ENCODE assay signal across 15 mouse cellular contexts in the genomic region with DNA sequence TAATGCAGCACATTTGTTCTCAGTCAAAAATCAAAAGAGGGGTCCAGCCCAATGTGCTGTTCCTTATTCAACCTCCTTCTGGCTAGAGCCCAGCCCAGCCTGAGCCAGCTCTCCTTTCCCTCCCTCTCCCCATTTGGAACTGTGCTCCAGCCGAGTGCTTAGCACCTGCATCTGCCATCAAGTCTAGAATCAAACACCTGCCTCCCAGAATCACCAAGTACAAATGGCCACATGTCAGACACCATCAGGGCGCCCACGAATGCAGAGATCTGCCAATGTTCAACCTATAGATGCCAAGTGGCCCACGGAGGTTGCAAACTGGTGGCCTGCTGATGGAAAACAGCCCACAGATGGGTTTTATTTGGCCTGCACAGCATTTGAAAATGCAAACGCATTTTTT. TPM values are rescaled to one million over a fixed set of nuclear protein-coding genes. Genes with fewer than 3 reads are reported as not detected.
DNase-seq lines count a peak whose midpoint lies in the region; ATAC-seq and TF ChIP-seq lines count a peak whose summit lies in the region.
"Had no signal": no experiment of that assay in that cellular context is flagged by ENCODE, and none has a peak within 500 bp of the region (broad histone marks: within the 10 kb centered on the region; RNA-seq: fewer than 3 reads in every experiment).

No protein-coding gene starts in this region.

- no peaks in the 10 kb centered on the region for H3K36me3 ChIP-seq in forebrain, embryonic 16.5 days (ENCODE audit: control insufficient read depth, insufficient read depth)
- H3K36me3 ChIP-seq: limb, embryonic 13.5 days; neural tube, embryonic 15.5 days had no signal

- H3K4me1 ChIP-seq in forebrain, embryonic 16.5 days (replicated peaks; ENCODE audit: control insufficient read depth, insufficient read depth, low read length): peaks cover 4% of the 10 kb centered on the region
- H3K4me1 ChIP-seq: limb, embryonic 13.5 days; neural tube, embryonic 15.5 days had no signal

- intact Hi-C loops in left cerebral cortex, postnatal 36 days (cut with DNase I): no loop called here
- intact Hi-C loops in gastrocnemius, adult 2 months (cut with DNase I): no loop called here

- H3K27me3 ChIP-seq in forebrain, embryonic 16.5 days (replicated peaks; ENCODE audit: control insufficient read depth, insufficient read depth, low read length): no peaks in the 10 kb centered on the region
- H3K27me3 ChIP-seq: limb, embryonic 13.5 days; neural tube, embryonic 15.5 days had no signal

- peak; percentile 32 to 57 for DNase-seq in frontal cortex, adult 2 months (ENCODE audit: extremely low spot score in 1 of 2, low spot score in 1 of 2)
- no peak for DNase-seq in frontal cortex, postnatal 10 days (ENCODE audit: low spot score in 2 of 2)
- peak; percentile 13 to 22 for DNase-seq in cerebellum, adult 18-20 months
- DNase-seq in left cerebral cortex, postnatal 36 days (ENCODE audit: low spot score in 2 of 2): peak; percentile 40 to 45
- DNase-seq in gastrocnemius, adult 2 months: no peak
- DNase-seq: kidney, postnatal 25 days; lung, adult 2 months; thymus, postnatal 36 days had no signal

- H3K27ac ChIP-seq in forebrain, embryonic 16.5 days (ENCODE audit: low read length): peak overlapping the region; percentile 51
- H3K27ac ChIP-seq in gastrocnemius, adult 2 months: no peak overlapping the region
- H3K27ac ChIP-seq: limb, embryonic 13.5 days; neural tube, embryonic 15.5 days had no signal

- WGBS in forebrain, embryonic 16.5 days: 54% methylated on average over 5 of the region's 5 CpGs

- no peak overlapping the region for H3K4me2 ChIP-seq in forebrain, embryonic 16.5 days (ENCODE audit: low read length)
- H3K4me2 ChIP-seq: limb, embryonic 13.5 days; neural tube, embryonic 15.5 days had no signal

- H3K9ac ChIP-seq in forebrain, embryonic 16.5 days (replicated peaks; ENCODE audit: low read depth, low read length): no peak overlapping the region
- H3K9ac ChIP-seq: limb, embryonic 13.5 days; neural tube, embryonic 15.5 days had no signal

- ATAC-seq in forebrain, embryonic 16.5 days: peak; percentile 67
- no peak for ATAC-seq in erythroblast, adult 5-6 weeks (replicated peaks; ENCODE audit: low FRiP score, poor library complexity, severe bottlenecking)

- H3K4me3 ChIP-seq in forebrain, embryonic 16.5 days (replicated peaks; ENCODE audit: low read length): no peak overlapping the region
- H3K4me3 ChIP-seq in gastrocnemius, adult 2 months: no peak overlapping the region
- H3K4me3 ChIP-seq: limb, embryonic 13.5 days; neural tube, embryonic 15.5 days had no signal

- no peak for TF ChIP-seq CTCF in gastrocnemius, adult 2 months (IDR thresholded peaks at IDR 0.05)

- H3K9me3 ChIP-seq in forebrain, embryonic 16.5 days (ENCODE audit: control insufficient read depth, low read length): no peaks in the 10 kb centered on the region
- H3K9me3 ChIP-seq: limb, embryonic 13.5 days; neural tube, embryonic 15.5 days had no signal

RNA-seq across cellular contexts. Expression of a gene that starts 18.1 kb away (rescaled TPM):
- not detected in 2 replicates for polyA plus RNA-seq in frontal cortex, adult 2 months (2012; rRNA removed)
- not detected in 2 replicates for polyA plus RNA-seq in forebrain, embryonic 16.5 days (2015; fragmentation: Nextera tagmentation; extraction: Ambion mirVana)
- under 1 TPM in 1 of 2 experiments, not detected in 1; 0.17 TPM for total RNA-seq in left cerebral cortex, postnatal 36 days (2021)
- total RNA-seq in gastrocnemius, adult 2 months (2021): not detected
- not detected in 2 replicates for total RNA-seq in erythroblast, adult 5-6 weeks (2015; ENCODE audit: low replicate concordance)
- not detected in 2 replicates for total RNA-seq in erythroblast, adult 5-6 weeks (2017; ENCODE audit: low replicate concordance)
- total RNA-seq: megakaryocyte, adult 5-6 weeks; monocyte, adult 5-6 weeks had no signal
- polyA plus RNA-seq: gonadal fat pad, adult 2 months; lung, adult 2 months; neural tube, embryonic 15.5 days had no signal

Comparison
In these comparisons a context has a peak if more than half of its experiments do, and no peak if none do; other contexts are left out.
1. DNase-seq: peak in frontal cortex, adult 2 months (2 of 2), cerebellum, adult 18-20 months (2 of 2) and left cerebral cortex, postnatal 36 days (2 of 2); none in frontal cortex, postnatal 10 days (0 of 2) and gastrocnemius, adult 2 months (single experiment).